Mouse (Mus musculus) midbrain, embryonic 11.5 days (tissue): ENCODE measurements around the gene Ccnt1. TPM values are rescaled to one million over a fixed set of nuclear protein-coding genes. Genes with fewer than 3 reads are reported as not detected.
A peak's percentile ranks its signal among the peaks of the same experiment; 100 is the strongest.
"Not testable (repeated sequence)": the region's sequence is repeated elsewhere in the genome, so short reads cannot be mapped to it uniquely, and the experiment has no call there.

Experiments used
- ATAC-seq: fragments of 200-750 bp; cut with Nextera tagmentation; 2 replicates; pipeline ENCODE4 v1.8.0; 2017; ENCODE audit warnings: moderate TSS enrichment, moderate library complexity; ENCODE audit not compliant: low FRiP score
- DNase-seq: peaks from one replicate; pipeline ENCODE4 v3.0.0; 2015; ENCODE audit warnings: low spot score; ENCODE audit errors: missing footprints
- H3K27ac ChIP-seq: fragments of 300-500 bp; sonication (generic); 2 replicates; pipeline ENCODE4 v1.5.1; 2014; ENCODE audit warnings: low read depth, low read length
- H3K27me3 ChIP-seq: fragments of 300-500 bp; sonication (generic); 2 replicates; pipeline ENCODE4 v1.6.1; 2014; ENCODE audit warnings: mild to moderate bottlenecking, low read length, moderate library complexity, mixed read lengths; ENCODE audit not compliant: control insufficient read depth, insufficient read depth
- H3K36me3 ChIP-seq: fragments of 300-500 bp; sonication (generic); 2 replicates; pipeline ENCODE4 v1.6.1; 2014; ENCODE audit warnings: mild to moderate bottlenecking, low read length, moderate library complexity, mixed read lengths; ENCODE audit not compliant: control insufficient read depth, insufficient read depth
- H3K4me1 ChIP-seq: fragments of 300-500 bp; sonication (generic); 2 replicates; pipeline ENCODE4 v1.6.1; 2014; ENCODE audit warnings: low read length; ENCODE audit not compliant: control insufficient read depth, insufficient read depth
- H3K4me2 ChIP-seq: fragments of 300-500 bp; sonication (generic); 2 replicates; pipeline ENCODE4 v1.6.1; 2014; ENCODE audit warnings: mild to moderate bottlenecking, moderate library complexity
- H3K4me3 ChIP-seq: fragments of 300-500 bp; sonication (generic); 2 replicates; pipeline ENCODE4 v1.5.1; 2014; ENCODE audit warnings: low read depth, low read length
- H3K9ac ChIP-seq: fragments of 300-500 bp; sonication (generic); 2 replicates; pipeline ENCODE4 v1.6.1; 2014; ENCODE audit warnings: low read length
- H3K9me3 ChIP-seq: fragments of 300-500 bp; sonication (generic); 2 replicates; pipeline ENCODE4 v1.6.1; 2016; ENCODE audit warnings: low read length; ENCODE audit not compliant: control insufficient read depth
- WGBS: fragments of 180-500 bp; shearing (Covaris S2); extraction: QIAGEN DNeasy Blood & Tissue Kit; methylation state at CpG from one replicate; pipeline ENCODE4 v1.1.7; 2014; 5-methylcytosine and 5-hydroxymethylcytosine counted together
- polyA plus RNA-seq: library from polyadenylated mRNA; unstranded; fragments of >200 nt; fragmentation: Nextera tagmentation; extraction: Ambion mirVana; gene quantifications from 2 replicates; pipeline ENCODE4 v1.2.1, GENCODE M21; 2014

Gene Ccnt1
- polyA plus RNA-seq, 1 experiment from 2014 or later = 60.7 TPM

DNA sequence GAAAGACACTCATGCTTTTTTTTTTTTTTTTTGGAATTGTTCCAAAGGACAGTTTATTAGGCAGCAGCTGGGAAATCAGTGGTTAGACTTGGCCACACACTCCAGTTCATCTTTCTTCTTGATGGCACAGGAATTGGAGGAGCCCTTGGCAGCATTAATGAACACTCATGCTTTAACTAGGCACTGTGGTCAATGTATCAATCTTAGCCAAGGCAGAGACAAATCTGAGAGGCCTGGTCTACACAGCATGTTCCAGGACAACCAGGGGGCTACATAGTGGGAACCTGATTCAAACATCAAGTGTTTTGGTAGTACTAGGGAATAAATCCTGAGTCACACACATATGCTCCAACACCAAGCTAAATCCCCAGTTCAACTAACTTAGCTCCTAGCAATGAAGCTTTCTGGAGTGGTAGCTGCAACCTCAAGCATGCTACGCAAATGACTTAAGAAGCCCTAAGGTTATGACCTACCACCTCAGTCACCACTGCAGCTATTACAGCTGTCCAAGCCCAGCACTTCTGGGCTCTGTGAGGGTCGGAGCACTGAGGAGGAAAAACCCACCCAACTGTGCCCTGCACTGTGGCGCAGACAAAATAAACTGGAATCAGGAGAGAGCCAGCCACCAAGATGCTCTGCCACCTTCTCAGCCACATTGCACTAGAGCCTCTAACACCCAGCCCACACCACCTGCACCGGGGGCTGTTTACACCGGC lies 43.5 kb downstream of the Ccnt1 start:
- H3K4me3 ChIP-seq = no peak overlapping the region
- DNase-seq = no peak
- H3K9me3 ChIP-seq = no peaks in the 10 kb centered on the region
- H3K27ac ChIP-seq = no peak overlapping the region
- 94% methylated on average over 5 of the region's 5 CpGs for WGBS
- H3K9ac ChIP-seq = no peak overlapping the region
- no peak for ATAC-seq
- peaks cover 1% of the 10 kb centered on the region for H3K4me1 ChIP-seq
- H3K36me3 ChIP-seq = peaks cover 47% of the 10 kb centered on the region
- H3K27me3 ChIP-seq = no peaks in the 10 kb centered on the region
- no peak overlapping the region for H3K4me2 ChIP-seq

DNA sequence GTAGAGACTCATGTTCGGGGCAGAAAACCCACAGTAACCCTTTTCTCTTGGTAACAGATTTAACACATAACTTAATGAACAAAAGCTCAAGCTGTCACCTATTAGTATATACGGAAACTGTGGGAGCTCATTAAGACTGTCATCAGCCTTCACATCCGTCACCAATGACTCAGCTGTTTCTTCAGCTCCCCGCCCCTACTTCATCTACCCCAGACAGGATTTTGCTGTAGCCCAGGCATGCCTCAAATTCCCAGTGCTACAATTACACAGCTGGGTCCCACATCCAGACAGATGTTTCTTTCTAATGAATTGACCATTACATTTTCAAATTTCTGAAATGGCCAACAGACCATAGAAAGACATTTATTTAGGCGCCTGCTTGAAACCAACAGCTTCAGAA lies 44.7 kb downstream of the Ccnt1 start:
- Histone ChIP-seq H3K9me3 (no peaks in the 10 kb centered on the region), H3K4me2 (no peak overlapping the region), H3K4me1 (no peaks in the 10 kb centered on the region), H3K4me3 (no peak overlapping the region), H3K27ac (no peak overlapping the region), H3K27me3 (no peaks in the 10 kb centered on the region), H3K36me3 (peaks cover 50% of the 10 kb centered on the region), H3K9ac (no peak overlapping the region)
- 88% methylated on average over 5 of the region's 5 CpGs for WGBS
- no peak for DNase-seq
- ATAC-seq = no peak

DNA sequence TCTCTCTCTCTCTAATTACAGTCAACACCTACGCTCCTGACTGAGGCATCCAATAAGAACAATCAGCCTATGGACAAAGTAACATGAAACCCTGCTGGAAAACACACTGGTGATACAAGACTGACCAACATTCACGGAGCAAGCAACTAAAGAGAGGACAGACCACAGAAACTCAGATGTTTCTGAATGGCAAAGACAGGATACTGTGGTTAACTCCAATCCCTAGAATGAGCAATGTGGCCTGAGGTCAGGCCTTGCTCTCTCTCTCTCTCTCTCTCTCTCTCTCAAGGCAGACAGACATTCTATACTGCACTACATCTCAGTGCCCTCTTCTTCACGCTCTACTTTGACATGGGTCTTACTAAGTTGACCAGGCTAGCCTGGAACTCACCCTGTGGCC lies 49.5 kb downstream of the Ccnt1 start:
- Histone ChIP-seq H3K27ac (no peak overlapping the region), H3K36me3 (peaks cover 39% of the 10 kb centered on the region), H3K9ac (no peak overlapping the region), H3K4me3 (no peak overlapping the region), H3K4me2 (no peak overlapping the region), H3K4me1 (no peaks in the 10 kb centered on the region), H3K9me3 (no peaks in the 10 kb centered on the region), H3K27me3 (no peaks in the 10 kb centered on the region)
- no peak for ATAC-seq
- no peak for DNase-seq
- 97% methylated on average over 3 of the region's 3 CpGs for whole genome bisulfite sequencing

DNA sequence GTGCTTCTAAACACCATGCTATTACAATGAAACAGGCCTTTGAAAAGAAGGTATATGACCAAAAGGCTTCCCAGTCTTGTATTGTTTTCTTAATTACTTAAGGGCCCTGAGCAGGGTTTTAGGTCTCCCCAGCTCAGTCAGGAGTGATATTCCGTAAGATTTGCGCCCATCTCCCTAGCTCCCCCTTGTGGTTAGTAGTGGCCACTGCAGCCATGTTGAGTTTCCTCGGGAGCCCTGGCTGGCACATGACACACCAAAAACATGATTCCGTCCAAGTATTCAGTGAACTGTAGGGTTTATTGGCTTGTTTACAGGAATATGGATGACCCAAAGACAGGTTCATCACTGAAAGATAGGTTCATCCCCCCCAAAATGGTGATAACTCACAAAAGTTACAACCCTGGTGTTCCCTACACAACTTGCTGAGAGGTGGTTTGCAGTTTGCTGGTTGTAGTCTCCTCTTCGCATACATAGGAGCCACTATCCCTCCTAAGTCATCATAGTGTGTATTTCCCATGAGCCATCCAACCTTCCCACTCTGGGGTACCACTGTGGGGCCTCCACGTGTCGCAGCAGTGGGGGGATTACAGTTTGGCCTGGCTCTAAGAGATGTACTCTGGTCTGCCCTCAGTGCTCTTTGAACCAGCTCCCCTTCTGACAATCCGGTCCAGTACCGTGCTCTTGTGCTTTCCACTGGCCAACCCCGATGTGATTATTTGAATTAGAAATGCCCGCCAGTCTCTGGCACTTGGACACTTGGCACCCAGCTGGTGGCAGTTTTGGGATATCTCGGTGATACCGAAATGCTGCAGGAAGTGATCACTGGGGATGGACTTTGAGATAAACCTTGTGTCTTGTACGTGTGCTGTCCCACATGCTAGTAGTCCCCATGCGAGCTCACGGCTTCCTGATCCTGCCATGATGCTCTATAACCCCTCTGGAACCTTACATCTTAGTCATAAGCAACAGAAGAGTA lies 53.1 kb downstream of the Ccnt1 start:
- no peak for ATAC-seq
- no peak overlapping the region for H3K9ac ChIP-seq
- no peak overlapping the region for H3K27ac ChIP-seq
- H3K27me3 ChIP-seq = no peaks in the 10 kb centered on the region
- H3K4me1 ChIP-seq = peaks cover 2% of the 10 kb centered on the region
- no peaks in the 10 kb centered on the region for H3K9me3 ChIP-seq
- WGBS = 73% methylated on average over 16 of the region's 16 CpGs
- no peak overlapping the region for H3K4me3 ChIP-seq
- peaks cover 25% of the 10 kb centered on the region for H3K36me3 ChIP-seq
- no peak overlapping the region for H3K4me2 ChIP-seq
- DNase-seq = peak; percentile 94

DNA sequence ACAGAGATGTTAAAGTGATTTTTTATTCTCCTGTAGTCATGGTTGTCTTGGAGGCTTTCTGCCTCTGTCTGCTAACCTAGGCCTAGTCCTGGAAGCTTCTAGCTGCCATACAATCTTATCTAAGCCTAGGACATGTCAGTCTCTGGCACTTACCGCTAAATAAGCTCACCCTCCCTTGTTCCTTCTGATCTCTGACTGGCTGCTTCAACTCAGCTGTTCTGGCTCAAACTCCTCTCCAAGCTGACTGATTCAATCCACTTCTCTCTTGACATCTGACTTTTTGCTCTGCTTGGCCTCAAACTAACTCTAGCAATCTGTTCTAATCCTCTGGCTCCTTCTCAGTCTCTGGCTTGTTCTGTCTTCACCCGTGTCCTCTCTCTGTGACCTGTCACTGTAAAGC lies 55.9 kb downstream of the Ccnt1 start:
- not testable (repeated sequence) for DNase-seq, H3K4me3 ChIP-seq, H3K9ac ChIP-seq, H3K9me3 ChIP-seq, H3K4me2 ChIP-seq, H3K4me1 ChIP-seq, ATAC-seq, H3K27me3 ChIP-seq, H3K27ac ChIP-seq
- peaks cover 11% of the 10 kb centered on the region for H3K36me3 ChIP-seq
- WGBS = 76% methylated on average over 2 of the region's 2 CpGs

DNA sequence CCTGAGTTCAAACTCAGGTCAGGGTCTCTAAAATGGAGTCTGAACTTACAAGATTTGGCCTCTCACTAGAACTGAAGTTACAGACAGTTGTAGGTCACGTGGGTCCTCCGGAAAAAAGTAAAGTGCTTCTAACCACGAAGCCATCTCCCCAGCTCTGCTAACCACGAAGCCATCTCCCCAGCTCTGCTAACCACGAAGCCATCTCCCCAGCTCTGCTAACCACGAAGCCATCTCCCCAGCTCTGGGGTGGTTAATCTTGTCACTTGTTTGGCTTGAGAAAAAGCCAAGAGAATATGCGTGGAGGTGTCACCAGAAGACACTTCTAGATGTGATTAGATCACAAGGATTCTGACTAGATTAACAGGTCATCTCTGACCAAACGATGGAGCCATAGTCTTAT lies 56.6 kb downstream of the Ccnt1 start:
- Histone ChIP-seq H3K4me2 (no peak overlapping the region), H3K27me3 (no peaks in the 10 kb centered on the region), H3K4me1 (peaks cover 7% of the 10 kb centered on the region), H3K4me3 (no peak overlapping the region), H3K9ac (no peak overlapping the region), H3K36me3 (peaks cover 6% of the 10 kb centered on the region), H3K9me3 (no peaks in the 10 kb centered on the region), H3K27ac (no peak overlapping the region)
- DNase-seq (no peak), ATAC-seq (no peak)
- 88% methylated on average over 8 of the region's 8 CpGs for WGBS

DNA sequence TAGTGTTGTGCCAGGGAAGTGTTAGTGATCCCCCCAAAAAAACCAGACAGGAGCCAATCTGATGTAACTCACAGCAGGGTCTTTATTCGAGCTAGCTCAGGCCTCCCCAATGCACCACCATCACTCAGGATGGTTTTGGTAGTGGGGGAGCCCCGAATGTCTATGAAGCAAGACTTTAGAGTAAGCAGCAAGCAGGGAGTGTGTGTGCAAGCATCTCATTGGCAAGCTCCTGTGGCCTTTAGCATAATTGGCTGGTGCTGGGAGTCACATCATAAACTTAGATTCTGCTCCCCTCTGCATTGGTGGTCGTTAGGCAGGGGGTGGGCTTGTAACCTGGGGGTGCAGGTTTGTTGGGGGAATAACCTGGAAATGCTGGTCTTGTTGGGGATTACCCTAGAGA lies 57.0 kb downstream of the Ccnt1 start:
- not testable (repeated sequence) for ATAC-seq, H3K36me3 ChIP-seq, H3K9me3 ChIP-seq, DNase-seq, H3K27ac ChIP-seq, H3K4me2 ChIP-seq, H3K4me3 ChIP-seq, H3K4me1 ChIP-seq, H3K9ac ChIP-seq, H3K27me3 ChIP-seq
- WGBS = 76% methylated on average over 3 of the region's 3 CpGs

DNA sequence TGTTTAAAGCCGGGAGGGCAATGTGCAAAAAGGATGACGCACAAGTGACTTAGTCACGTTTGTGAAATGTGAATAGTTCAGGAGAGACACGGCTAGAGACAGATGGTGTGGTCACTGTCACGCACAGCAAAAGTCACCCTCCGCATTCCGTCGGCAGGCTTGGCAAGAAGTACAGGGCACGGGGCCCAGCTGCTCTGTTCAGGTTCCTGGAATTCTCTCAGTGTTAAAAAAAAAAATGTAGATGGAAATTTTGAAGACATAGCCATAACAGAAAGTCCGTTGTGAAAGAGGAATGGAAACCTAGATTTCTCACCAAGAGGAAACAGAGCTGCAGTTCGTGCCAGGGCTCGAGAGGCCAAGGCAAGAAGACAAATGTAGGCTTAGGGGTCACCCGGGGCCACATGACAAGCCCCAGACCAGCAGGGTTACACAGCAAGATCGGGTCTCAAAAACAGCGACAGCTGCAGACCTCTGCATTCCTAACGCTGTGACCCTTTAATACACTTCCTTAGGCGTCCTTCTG lies 57.9 kb downstream of the Ccnt1 start:
- ATAC-seq = no peak
- no peaks in the 10 kb centered on the region for H3K9me3 ChIP-seq
- peak; percentile 86 for DNase-seq
- H3K27ac ChIP-seq = no peak overlapping the region
- no peak overlapping the region for H3K4me3 ChIP-seq
- 58% methylated on average over 17 of the region's 17 CpGs for WGBS
- H3K27me3 ChIP-seq = no peaks in the 10 kb centered on the region
- no peak overlapping the region for H3K4me2 ChIP-seq
- peaks cover 7% of the 10 kb centered on the region for H3K4me1 ChIP-seq
- no peak overlapping the region for H3K9ac ChIP-seq
- H3K36me3 ChIP-seq = peaks cover 2% of the 10 kb centered on the region; the same call in 1 of the 2 replicates

DNA sequence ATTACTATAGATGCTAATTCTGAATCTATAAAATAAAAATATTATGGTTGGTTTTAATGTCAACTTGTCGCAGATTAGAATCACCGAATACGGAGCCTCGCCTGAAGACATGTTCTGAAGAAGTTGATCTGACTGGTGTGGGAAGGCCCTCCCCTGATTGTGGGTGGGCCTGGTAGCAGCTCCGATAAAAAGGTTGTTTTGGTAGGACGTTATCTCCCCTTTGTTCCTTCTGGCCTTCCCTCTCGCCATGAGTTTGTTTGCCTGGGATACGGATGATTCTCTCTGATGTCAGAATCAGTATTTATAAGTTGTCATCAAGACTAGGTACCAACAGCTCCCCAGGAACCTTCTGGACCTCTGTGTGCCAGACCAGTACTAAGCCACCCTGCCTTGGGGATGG lies 58.5 kb downstream of the Ccnt1 start:
- no peak overlapping the region for H3K4me3 ChIP-seq
- H3K4me2 ChIP-seq = no peak overlapping the region
- ATAC-seq (no peak), DNase-seq (no peak)
- H3K36me3 ChIP-seq = no peaks in the 10 kb centered on the region
- no peak overlapping the region for H3K9ac ChIP-seq
- H3K9me3 ChIP-seq = no peaks in the 10 kb centered on the region
- no peak overlapping the region for H3K27ac ChIP-seq
- peaks cover 7% of the 10 kb centered on the region for H3K4me1 ChIP-seq
- 43% methylated on average over 8 of the region's 8 CpGs for WGBS
- H3K27me3 ChIP-seq = no peaks in the 10 kb centered on the region
